Mouse (Mus musculus) frontal cortex, postnatal 36 days (tissue): ENCODE measurements around the gene Pcdh7.
"Not testable (repeated sequence)": the region's sequence is repeated elsewhere in the genome, so short reads cannot be mapped to it uniquely, and the experiment has no call there.

Source experiments
- DNase-seq, 2 experiments: peaks; one replicate each; pipeline ENCODE4 v3.0.0; 2022; ENCODE audit warnings: low spot score in 2 of 2

Gene Pcdh7

DNA sequence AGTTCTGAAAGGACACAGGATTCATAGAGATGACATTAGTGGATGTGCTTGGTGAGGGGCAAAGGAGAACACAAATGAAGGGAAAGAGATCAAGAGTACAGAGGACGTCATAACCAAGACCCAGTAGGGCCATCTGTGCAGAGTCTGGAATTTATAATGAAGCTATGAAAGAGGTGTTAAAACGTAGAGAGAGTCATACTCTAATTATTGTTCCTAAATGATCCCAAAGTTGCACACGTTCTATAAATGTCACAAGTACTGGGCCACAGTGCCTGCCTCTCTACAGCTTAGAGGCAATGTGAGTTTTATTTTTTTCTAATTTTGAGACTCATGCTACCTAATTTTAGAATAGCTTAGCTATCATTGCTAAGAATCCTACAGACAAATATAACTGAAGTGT, 400.1 kb downstream of the Pcdh7 start:
- DNase-seq = no peak

DNA sequence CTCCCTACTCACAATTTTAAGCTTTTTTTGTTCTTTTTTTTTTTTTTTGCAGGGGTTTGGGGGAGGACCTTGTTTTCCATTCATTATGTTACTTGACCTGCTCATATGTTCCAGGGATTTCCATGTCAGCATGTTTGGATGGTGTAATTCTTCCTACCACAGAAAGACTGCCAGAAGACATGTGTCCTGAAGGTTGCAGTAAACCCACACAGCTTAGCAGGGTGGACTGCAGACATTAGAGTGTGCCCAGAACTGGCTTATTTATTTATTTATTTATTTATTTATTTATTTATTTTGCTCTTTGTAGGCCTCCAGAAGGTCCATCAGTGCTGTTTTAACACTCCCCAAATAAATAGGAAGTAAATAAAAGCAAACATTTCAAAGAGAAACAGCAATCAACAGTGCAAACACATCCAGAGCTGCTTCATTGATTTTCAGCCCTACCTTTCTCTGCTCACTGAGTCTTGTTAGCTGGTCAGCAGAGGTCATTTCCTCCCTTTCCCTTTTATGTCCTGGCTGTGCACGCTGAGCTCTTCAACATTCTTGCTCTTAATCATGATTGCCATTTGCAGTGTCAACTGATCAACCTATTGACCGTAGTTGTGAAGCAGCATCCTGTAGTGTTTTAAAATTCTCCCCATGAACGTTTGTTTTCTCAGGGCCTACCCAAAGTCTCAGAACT, 401.3 kb downstream of the Pcdh7 start:
- no peak for DNase-seq

DNA sequence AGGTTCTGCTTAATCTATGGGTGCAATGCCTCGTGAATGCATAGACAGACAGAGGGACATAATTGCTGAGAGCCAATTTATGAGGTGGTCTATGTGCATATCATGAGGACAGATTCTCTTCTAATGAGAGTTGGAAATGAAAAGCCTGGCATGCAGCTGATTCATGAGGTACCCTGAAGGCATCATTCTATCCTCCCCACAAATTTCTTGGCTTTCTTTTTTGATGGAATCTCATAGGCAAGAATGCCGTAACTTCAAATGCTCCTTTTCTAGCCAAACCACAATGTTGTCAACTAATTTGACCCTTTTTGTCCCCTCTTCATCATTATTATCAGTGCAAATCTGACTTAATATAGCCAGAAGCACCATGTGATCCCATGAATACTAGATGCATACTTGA, 426.1 kb downstream of the Pcdh7 start:
- DNase-seq = no peak

DNA sequence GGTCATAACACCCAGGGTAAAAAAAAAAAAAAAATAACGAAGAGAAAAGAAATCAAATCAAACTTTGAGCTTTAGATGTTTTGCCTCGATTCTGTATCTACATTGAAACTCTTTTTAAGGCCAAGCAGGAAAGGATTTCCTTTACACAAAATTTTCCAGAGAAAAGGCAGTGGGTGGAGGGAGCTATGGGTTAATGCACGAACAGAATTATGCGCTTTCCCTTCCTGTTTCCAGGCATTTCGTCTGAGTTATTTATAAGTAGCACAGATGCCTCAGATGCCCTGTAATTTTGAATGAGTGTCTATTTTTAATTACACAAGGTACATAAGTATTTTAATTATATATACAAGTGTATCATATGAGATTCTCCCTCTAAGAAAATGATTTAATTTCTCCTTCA, 436.2 kb downstream of the Pcdh7 start:
- no peak for DNase-seq

DNA sequence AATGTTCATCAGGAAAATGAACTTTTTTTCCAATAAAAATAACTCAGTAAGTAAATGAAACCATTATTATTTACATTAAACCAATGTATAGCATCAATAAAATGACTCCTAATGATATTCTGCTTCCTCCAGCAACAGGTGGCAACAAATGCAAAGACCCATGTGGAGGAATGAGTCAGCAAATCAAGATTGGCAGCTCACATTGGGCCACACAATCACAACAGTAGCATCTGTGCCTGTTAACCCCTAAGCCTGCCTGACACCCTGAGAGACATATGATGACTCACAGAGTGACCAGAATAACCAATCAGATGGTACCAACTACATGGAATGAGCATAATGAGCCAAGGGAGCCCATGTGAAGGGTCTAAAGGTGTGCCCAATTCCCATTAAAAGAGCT, 454.5 kb downstream of the Pcdh7 start:
- DNase-seq = no peak

DNA sequence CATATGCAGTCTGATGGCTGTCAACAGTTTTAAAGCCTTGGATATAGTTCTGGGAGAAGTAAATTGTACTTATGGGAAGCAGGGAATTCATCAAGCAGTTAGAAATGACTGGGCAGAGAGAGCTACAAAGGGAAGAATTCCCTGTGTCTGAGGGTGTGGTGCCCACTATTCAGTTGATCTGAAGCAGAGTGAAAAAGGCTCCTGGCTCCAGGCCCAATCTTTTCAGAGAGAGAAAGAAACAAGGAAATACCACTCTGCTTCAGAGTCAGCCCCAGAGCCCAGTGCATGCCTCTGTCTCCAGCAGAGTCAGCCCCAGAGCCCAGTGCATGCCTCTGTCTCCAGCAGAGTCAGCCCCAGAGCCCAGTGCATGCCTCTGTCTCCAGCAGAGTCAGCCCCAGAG, 456.6 kb downstream of the Pcdh7 start:
- DNase-seq = not testable (repeated sequence)

DNA sequence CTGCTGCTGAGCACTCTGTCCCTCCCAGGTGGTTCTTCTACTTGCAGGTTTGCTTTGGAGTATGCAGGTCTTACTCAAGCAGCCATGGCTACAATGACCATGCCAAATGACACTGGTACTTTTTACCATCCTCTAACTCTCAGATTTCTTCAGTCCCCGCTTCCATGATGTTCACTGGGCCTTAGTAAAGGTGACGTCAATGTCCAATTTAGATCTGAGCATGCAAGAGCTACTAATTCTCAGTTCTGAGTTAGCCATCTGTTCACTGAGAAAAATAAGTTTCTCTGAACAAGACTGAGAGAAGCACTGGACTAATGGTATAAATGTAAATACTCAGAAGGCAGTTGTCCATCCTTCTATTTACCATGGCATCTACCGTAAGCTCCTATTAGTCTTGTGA, 457.8 kb downstream of the Pcdh7 start:
- peak in 1 of 2 experiments; percentile 17 for DNase-seq
